Mouse (Mus musculus): ENCODE measurements around the gene Gm28047. TPM values are rescaled to one million over a fixed set of nuclear protein-coding genes. Genes with fewer than 3 reads are reported as not detected.
"Not testable (repeated sequence)": the region's sequence is repeated elsewhere in the genome, so short reads cannot be mapped to it uniquely, and the experiment has no call there.

Gene Gm28047
- polyA plus RNA-seq (2015; fragmentation: Nextera tagmentation; extraction: Ambion mirVana): not detected in 2 replicates

DNA sequence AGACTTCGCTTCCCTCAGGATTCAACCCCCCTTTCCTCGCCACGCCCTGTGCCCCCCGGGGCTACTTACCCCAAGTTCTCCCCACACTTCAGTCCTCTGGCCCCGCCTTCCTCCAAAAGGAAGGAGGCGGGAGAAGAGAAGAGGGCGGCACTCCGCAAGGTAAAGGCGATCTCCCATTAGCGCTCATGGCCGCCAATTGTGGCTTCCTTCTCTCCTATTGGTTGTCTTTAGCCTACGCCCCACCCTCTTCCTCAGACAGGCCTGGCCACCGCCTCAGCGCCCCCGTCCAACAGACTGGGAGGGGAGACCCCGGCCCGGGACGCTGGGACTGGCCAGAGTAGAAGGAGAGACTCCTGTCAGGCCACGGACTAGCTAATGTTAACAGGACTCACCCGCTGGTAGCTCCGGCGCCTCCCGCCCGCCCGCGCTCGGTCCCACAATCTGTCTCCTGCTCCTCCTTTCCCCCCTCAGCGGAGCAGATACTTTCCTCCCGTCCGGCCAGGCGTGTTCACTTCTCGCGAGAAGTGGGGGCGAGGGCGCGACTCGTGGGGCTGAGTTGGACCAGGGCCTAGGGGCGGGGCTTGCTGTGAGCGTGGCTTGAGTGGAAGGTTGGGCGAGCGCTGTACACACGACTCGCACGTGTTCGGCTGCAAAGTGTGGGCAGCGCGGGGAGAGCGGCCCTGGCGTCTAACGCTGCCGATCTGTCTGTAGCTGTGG lies at the start of gene Gm28047, which contains the start of gene Atf7:
Gene Gm28047, minus strand, starts transcription at position 98 of the 717 bp plus-strand sequence.
Gene Atf7, minus strand, starts transcription at position 495 of the 717 bp plus-strand sequence.
- H3K27me3 ChIP-seq: no peaks in the 10 kb centered on the region
- H3K9me3 ChIP-seq: no peaks in the 10 kb centered on the region
- H3K4me2 ChIP-seq: peak within 1 kb of the TSS; percentile 74
- H3K36me3 ChIP-seq: 0 out of 2 replicates have a peak, but pooled peaks cover 4% of the 10 kb centered on the region
- H3K9ac ChIP-seq: peak within 1 kb of the TSS; percentile 80
- peak within 1 kb of the TSS; percentile 69 for H3K4me3 ChIP-seq
- WGBS: under 1% methylated on average over 48 of the region's 51 CpGs
- peak within 1 kb of the TSS; percentile 100 for H3K27ac ChIP-seq
- peaks cover 25% of the 10 kb centered on the region for H3K4me1 ChIP-seq
- peak; percentile 99 for ATAC-seq (ENCODE audit: insufficient number of reproducible peaks, low FRiP score, low TSS enrichment, low read depth)

DNA sequence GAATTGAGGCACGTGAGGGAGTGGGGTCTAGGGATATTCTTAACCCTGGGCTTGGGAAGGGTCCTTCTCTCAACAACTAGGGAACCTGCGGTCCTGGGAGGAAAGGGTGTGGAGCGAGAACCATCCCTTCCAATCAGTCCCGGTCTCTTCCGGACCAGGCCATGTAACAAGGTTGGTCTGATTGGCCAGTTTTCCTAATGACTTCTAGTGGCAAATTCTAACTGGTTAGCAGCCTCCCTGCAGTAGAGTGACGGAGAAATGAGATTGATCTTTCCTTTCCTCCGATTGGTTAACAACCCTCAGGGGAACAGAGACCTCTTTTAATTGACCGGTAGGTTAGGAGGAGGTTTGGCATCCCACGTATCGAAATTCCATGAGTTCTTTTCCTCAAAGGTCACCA lies 48.7 kb upstream of the Gm28047 start:
- Histone ChIP-seq H3K4me3 (peak overlapping the region; percentile 74), H3K9me3 (no peaks in the 10 kb centered on the region), H3K9ac (no peak overlapping the region), H3K27ac (peak overlapping the region; percentile 100), H3K4me2 (peak overlapping the region; percentile 77), H3K36me3 (no peaks in the 10 kb centered on the region; the same call in 1 of the 2 replicates), H3K4me1 (peaks cover 27% of the 10 kb centered on the region), H3K27me3 (no peaks in the 10 kb centered on the region)
- peak; percentile 44; the same call in 1 of the 2 replicates for ATAC-seq (ENCODE audit: insufficient number of reproducible peaks, low FRiP score, low TSS enrichment, low read depth)
- 2% methylated on average over 10 of the region's 10 CpGs for WGBS

DNA sequence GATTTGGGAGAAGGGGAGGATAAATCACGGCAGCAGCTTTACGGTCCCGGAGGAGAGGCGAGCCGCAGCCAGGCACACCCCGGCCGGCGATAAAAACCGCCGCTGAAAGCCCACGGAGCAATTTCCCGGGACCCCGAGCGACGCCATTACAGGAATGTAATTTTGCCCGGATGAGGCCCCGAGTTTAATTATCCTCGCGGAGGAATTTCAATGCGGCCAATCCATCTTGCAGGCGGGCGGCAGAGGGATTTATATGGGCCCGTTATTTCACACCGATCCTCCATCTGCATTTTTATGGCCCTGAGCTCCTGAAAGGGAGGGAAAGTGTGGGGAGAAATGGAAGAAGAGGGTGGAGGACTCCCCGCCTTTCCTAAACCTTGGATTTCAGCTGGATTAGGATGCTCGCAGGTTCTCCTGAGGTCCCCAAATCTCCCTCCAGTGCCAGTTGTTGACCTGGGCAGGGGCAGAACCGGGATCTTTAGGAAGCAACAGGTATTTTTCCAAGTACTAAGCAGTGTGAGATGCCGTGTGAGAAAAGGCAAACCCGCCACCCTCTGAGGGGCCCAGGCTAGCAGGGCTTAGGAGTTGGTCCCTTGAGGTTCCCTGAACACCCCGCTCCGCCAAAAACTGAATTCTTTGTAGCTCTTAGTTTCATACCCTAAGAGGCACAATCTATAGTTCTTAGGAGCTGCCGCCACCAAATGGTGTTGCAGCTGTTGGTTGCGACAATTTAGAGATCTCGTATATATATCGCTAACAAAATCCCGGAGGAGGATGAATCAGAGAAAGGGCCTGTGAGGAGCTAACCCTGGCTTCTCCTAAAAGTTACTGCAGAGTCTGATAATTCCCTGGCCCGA lies 47.6 kb upstream of the Gm28047 start, which contains the start of gene Atp5g2:
Gene Atp5g2, minus strand, starts transcription at position 138 of the 857 bp plus-strand sequence.
- Histone ChIP-seq H3K4me2 (peak within 1 kb of the TSS; percentile 77), H3K4me3 (peak within 1 kb of the TSS; percentile 74), H3K36me3 (peaks cover 5% of the 10 kb centered on the region), H3K9me3 (no peaks in the 10 kb centered on the region), H3K27ac (peak within 1 kb of the TSS; percentile 100), H3K4me1 (peaks cover 27% of the 10 kb centered on the region), H3K27me3 (no peaks in the 10 kb centered on the region), H3K9ac (peak within 1 kb of the TSS; percentile 71)
- ATAC-seq (ENCODE audit: insufficient number of reproducible peaks, low FRiP score, low TSS enrichment, low read depth): no peak
- WGBS: 1% methylated on average over 35 of the region's 37 CpGs

DNA sequence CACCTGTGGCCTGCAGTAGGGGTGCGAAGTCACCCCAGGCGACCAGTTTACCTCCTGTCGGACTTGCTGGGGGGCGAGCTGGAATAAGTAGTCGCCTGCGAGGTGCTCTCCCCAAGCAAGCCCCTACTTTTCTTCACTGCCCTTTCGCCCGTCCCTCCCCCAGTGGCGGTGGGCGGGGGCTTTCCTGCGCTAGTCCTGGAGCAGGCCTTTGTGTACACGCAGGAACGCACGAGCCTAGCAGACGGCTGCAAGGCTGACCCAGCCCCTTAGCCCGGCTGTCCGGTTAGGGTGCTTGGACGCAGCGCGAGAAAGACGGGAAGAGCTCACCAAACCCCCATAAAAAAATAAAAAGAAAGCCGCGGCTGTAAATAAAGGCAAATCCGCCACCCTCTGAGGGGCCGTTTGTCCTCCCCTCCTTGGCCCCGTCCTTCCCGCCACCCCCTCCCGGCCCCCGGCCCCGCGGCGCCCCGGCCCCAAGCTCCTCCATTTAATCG lies 46.9 kb upstream of the Gm28047 start:
- no peaks in the 10 kb centered on the region for H3K9me3 ChIP-seq
- ATAC-seq (ENCODE audit: insufficient number of reproducible peaks, low FRiP score, low TSS enrichment, low read depth): peak; percentile 69
- H3K4me1 ChIP-seq: peaks cover 27% of the 10 kb centered on the region
- no peaks in the 10 kb centered on the region for H3K27me3 ChIP-seq
- peak overlapping the region; percentile 77 for H3K4me2 ChIP-seq
- peak overlapping the region; percentile 100 for H3K27ac ChIP-seq
- H3K36me3 ChIP-seq: peaks cover 12% of the 10 kb centered on the region
- peak overlapping the region; percentile 71 for H3K9ac ChIP-seq
- 2% methylated on average over 34 of the region's 34 CpGs for WGBS
- peak overlapping the region; percentile 74 for H3K4me3 ChIP-seq

DNA sequence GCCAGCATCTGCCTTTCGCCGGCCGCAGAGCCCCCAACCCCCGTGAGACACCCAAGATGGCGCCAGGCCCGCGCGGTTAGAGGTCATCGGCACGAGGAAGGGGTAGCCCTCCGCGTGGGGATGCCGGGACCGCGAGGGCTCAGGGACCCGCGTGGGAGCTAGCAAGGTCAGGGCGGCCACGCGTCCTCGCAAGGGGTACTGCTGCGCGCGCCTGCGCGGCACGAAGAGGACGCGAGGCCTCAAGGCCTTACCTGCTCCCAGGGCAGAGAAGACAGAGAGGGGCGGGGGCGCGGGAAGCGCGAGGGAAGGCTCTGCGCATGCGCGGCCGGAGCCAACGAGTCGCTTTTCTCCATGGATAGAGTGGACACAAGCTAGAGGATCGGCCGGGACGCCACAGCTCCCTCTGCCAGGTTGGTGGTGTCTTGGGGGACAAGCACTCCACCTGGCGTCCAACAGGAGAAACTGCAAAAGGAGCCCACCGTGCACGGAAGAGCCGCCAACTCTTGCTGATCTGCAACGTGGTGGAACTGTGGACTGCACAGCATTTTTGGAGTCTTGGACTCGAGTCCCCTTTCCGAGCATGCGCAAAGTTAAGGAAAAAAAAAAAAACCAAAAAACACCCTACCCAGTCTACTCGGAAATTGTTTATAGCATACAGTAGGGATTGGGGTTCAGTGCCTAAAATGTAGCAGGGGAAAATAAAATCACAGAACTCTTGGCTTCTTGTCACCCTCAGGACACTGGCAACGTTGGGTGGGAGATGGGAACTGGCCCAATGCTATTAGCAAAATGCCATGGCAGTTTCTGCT lies 46.1 kb upstream of the Gm28047 start:
- H3K36me3 ChIP-seq: peaks cover 19% of the 10 kb centered on the region
- peak overlapping the region; percentile 74 for H3K4me3 ChIP-seq
- peak overlapping the region; percentile 100 for H3K27ac ChIP-seq
- under 1% methylated on average over 52 of the region's 53 CpGs for WGBS
- peaks cover 27% of the 10 kb centered on the region for H3K4me1 ChIP-seq
- H3K27me3 ChIP-seq: no peaks in the 10 kb centered on the region
- H3K4me2 ChIP-seq: peak overlapping the region; percentile 77
- H3K9me3 ChIP-seq: no peaks in the 10 kb centered on the region
- peak; percentile 91 for ATAC-seq (ENCODE audit: insufficient number of reproducible peaks, low FRiP score, low TSS enrichment, low read depth)
- peak overlapping the region; percentile 91 for H3K9ac ChIP-seq

DNA sequence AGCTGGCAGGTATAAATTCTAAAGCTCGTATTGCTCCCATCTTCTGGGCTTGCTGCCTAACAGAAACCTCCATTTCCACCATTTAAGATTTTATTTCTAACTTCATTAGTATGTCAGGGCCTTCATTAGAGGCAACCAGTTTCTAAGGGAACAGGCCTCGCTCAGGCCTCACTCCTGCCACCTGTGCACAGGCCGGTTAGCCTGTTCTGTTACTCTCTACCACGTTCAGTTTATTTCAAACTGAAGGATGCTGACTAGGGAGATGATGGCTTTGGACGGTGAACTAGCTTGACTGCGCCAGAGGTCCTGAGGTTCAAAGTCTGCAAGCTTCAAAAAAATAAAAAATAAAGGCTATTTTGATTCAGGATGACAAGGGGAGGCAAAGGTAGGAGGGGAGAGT lies 45.4 kb upstream of the Gm28047 start:
- H3K4me1 ChIP-seq: peaks cover 27% of the 10 kb centered on the region
- peak overlapping the region; percentile 91 for H3K9ac ChIP-seq
- H3K36me3 ChIP-seq: peaks cover 24% of the 10 kb centered on the region
- H3K4me3 ChIP-seq: peak overlapping the region; percentile 74
- H3K27me3 ChIP-seq: no peaks in the 10 kb centered on the region
- H3K27ac ChIP-seq: peak overlapping the region; percentile 91
- no peak for ATAC-seq (ENCODE audit: insufficient number of reproducible peaks, low FRiP score, low TSS enrichment, low read depth)
- H3K9me3 ChIP-seq: no peaks in the 10 kb centered on the region
- H3K4me2 ChIP-seq: peak overlapping the region; percentile 67
- WGBS: 5% methylated on average over 6 of the region's 6 CpGs

DNA sequence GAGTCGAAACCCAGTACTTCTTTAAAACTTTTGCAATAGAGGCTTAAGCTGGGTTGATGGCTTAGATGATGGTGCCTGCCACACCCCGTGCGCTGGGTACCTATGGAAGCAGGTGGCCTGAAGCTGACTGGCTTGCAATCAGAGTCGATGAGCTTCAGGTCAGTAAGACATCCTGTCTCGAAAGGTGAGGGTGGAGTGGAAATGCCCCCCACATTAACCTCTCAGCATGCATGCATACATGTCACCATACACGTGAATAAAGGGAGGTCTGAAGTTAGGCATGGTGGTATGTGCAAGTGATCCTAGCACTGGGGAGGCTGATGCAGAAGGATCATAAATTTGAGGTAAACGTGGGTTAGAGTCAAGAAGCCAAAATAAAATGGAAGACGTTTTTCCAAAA lies 44.7 kb upstream of the Gm28047 start:
- H3K9ac ChIP-seq: no peak overlapping the region
- peaks cover 30% of the 10 kb centered on the region for H3K36me3 ChIP-seq
- H3K4me2 ChIP-seq: peak overlapping the region; percentile 67
- H3K4me1 ChIP-seq: peaks cover 27% of the 10 kb centered on the region
- H3K27ac ChIP-seq: 0 out of 2 replicates have a peak overlapping the region, but pooled peaks have one; percentile 28
- ATAC-seq (ENCODE audit: insufficient number of reproducible peaks, low FRiP score, low TSS enrichment, low read depth): no peak
- no peaks in the 10 kb centered on the region for H3K27me3 ChIP-seq
- WGBS: 66% methylated on average over 8 of the region's 8 CpGs
- no peaks in the 10 kb centered on the region for H3K9me3 ChIP-seq
- no peak overlapping the region for H3K4me3 ChIP-seq

DNA sequence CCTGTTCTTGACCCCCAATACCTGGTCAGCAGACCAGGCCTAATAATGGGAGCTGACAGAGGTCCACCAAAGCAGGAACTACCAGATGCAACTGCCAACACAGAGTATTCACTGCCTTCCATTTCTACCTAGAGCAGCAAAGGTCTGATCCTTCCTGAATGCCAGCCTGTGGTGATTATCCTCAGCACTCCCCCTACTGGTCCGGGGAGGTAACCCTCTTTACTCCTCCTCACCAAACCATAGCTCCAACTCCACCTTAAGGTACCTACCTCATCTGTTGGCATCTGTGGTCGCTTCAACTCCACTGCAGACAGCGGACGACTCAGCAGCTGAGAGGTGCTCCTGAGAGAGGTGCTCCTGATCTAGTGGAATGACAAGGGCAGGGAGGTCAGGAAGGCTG lies 40.6 kb upstream of the Gm28047 start:
- H3K9ac ChIP-seq: no peak overlapping the region
- H3K36me3 ChIP-seq: peaks cover 64% of the 10 kb centered on the region
- H3K27ac ChIP-seq: no peak overlapping the region
- H3K4me3 ChIP-seq: no peak overlapping the region
- H3K4me2 ChIP-seq: no peak overlapping the region
- WGBS: 47% methylated on average over 4 of the region's 4 CpGs
- ATAC-seq (ENCODE audit: insufficient number of reproducible peaks, low FRiP score, low TSS enrichment, low read depth): no peak
- peaks cover 9% of the 10 kb centered on the region for H3K4me1 ChIP-seq
- H3K9me3 ChIP-seq: no peaks in the 10 kb centered on the region
- H3K27me3 ChIP-seq: no peaks in the 10 kb centered on the region

DNA sequence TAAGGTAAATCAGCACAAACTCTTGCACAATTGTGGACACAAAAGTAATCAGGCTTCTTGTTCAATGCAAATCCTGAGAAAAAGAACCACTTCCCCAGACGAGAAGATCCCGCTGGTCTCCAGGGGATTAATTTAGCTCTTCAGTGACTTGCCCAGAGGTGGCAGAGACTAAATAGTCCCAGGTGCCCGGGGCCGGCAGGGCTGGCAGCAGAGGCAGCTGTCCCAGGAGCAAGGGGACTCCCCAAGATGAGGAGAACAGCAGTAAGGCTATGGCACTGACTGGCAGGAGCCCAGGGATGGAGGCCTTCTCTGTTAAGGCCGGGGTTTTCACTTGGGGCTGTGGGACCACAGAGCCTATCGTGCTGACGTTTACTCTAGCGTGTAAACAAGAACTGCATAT lies 39.0 kb upstream of the Gm28047 start:
- Histone ChIP-seq H3K36me3 (peaks cover 70% of the 10 kb centered on the region), H3K27me3 (no peaks in the 10 kb centered on the region), H3K27ac (no peak overlapping the region), H3K9me3 (no peaks in the 10 kb centered on the region), H3K4me3 (no peak overlapping the region), H3K4me2 (no peak overlapping the region), H3K9ac (no peak overlapping the region), H3K4me1 (peaks cover 5% of the 10 kb centered on the region)
- 85% methylated on average over 8 of the region's 8 CpGs for WGBS
- ATAC-seq (ENCODE audit: insufficient number of reproducible peaks, low FRiP score, low TSS enrichment, low read depth): no peak; the same call in 1 of the 2 replicates

DNA sequence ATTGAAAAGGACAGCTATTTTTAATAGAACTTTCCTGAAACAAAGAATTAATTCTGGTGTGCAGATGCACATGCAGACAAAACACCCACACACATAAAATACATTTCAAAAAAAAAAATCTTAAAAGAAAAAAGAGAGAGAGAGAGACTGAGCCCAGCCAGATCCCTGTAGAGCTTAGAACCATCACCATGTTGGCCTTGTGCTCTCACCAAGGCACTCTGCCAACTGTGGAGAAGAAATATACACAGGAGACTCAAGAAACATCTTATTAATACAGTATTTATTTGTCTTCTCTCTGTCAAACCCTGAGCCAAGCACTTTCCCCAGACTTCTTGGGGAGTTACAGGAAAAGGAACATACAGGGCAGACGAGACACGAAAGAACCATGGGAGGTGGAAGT lies 37.7 kb upstream of the Gm28047 start:
- H3K27me3 ChIP-seq; ATAC-seq (ENCODE audit: insufficient number of reproducible peaks, low FRiP score, low TSS enrichment, low read depth); H3K9ac ChIP-seq; H3K4me3 ChIP-seq; H3K4me2 ChIP-seq; H3K27ac ChIP-seq; H3K9me3 ChIP-seq: not testable (repeated sequence)
- WGBS: 0% methylated on average over 1 of the region's 2 CpGs
- Histone ChIP-seq H3K36me3 (peaks cover 66% of the 10 kb centered on the region), H3K4me1 (peaks cover 14% of the 10 kb centered on the region)

DNA sequence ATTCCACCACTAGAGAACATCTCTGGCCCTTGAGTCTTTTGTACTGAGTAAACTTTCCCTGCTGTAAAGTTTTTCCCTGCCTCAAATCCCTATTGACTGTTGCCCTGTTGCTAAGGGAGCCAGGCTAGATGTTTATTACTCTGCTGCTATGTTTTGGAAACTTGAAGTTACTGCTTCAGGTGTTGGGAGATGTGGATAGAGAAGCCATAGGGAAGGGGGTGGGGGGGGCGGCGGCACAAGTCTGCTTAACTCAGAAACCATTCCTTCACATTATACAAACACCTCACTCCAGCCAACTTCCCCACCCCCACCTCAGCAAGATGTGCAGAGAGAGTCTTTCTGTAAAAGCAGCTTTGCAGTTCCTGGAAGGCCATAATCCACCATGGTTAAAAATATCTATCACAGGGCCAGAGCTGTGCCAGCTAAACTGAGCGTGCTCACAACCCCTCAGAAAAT lies 33.1 kb upstream of the Gm28047 start:
- no peaks in the 10 kb centered on the region for H3K9me3 ChIP-seq
- no peak overlapping the region for H3K9ac ChIP-seq
- H3K4me3 ChIP-seq: no peak overlapping the region
- peaks cover 23% of the 10 kb centered on the region for H3K36me3 ChIP-seq
- peaks cover 30% of the 10 kb centered on the region for H3K4me1 ChIP-seq
- ATAC-seq (ENCODE audit: insufficient number of reproducible peaks, low FRiP score, low TSS enrichment, low read depth): peak; percentile 64
- peak overlapping the region; percentile 96 for H3K27ac ChIP-seq
- H3K27me3 ChIP-seq: no peaks in the 10 kb centered on the region
- WGBS: 39% methylated on average over 3 of the region's 3 CpGs
- H3K4me2 ChIP-seq: 0 out of 2 replicates have a peak overlapping the region, but pooled peaks have one; percentile 2

Measured in limb, embryonic 15.5 days (tissue).